Mouse (Mus musculus) bone marrow macrophage, adult 2 months (primary cell): ENCODE data around the gene Myl4. TPM values are rescaled to one million over a fixed set of nuclear protein-coding genes. Genes with fewer than 3 reads are reported as not detected.
A peak's percentile ranks its signal among the peaks of the same experiment; 100 is the strongest.

ENCODE experiments used
- H3K27ac ChIP-seq: 2 replicates; pipeline ENCODE4 v1.5.1; 2012; ENCODE audit warnings: low read depth, low read length; ENCODE audit not compliant: insufficient read depth
- H3K4me1 ChIP-seq: 2 replicates; pipeline ENCODE4 v1.6.1; 2012; ENCODE audit warnings: low read length; ENCODE audit not compliant: control insufficient read depth, insufficient read depth
- H3K4me3 ChIP-seq: 2 replicates; pipeline ENCODE4 v1.5.1; 2012; ENCODE audit warnings: mild to moderate bottlenecking, low read length, moderate library complexity; ENCODE audit not compliant: insufficient read depth
- CTCF ChIP-seq: IDR thresholded peaks from 2 replicates; pipeline ENCODE4 v1.5.1; 2012; ENCODE audit warnings: low read depth, mild to moderate bottlenecking, low read length, moderate library complexity
- POLR2A ChIP-seq: IDR thresholded peaks from 2 replicates; pipeline ENCODE4 v1.6.1; 2012; ENCODE audit warnings: mild to moderate bottlenecking, low read depth, low read length, borderline replicate concordance
- polyA plus RNA-seq: library from polyadenylated mRNA; stranded (reverse); fragments of >200 nt; gene quantifications from 2 replicates; pipeline ENCODE4 v1.2.4, GENCODE M21; 2012; ENCODE audit not compliant: missing spikeins, insufficient read depth, insufficient read length

Myl4 gene
- polyA plus RNA-seq, 1 experiment, result not detected

- H3K27ac ChIP-seq, result no peak overlapping the region
These were observed 3.0 kb upstream of the Myl4 start for GRCm38 (mm10) chr11:104547502-104547901.

GRCm38 (mm10) chr11:104549438-104550405 lies 741 bp upstream of the Myl4 start:
- peak overlapping the region; percentile 76 for H3K4me3 ChIP-seq
- H3K4me1 ChIP-seq, result peaks cover 23% of the 10 kb centered on the region
- no peak for TF ChIP-seq POLR2A
- no peak for TF ChIP-seq CTCF
- peak overlapping the region; percentile 57 for H3K27ac ChIP-seq

More at GRCm38 (mm10) chr11:104547502-104547901, 3.0 kb upstream of the Myl4 start:
- Histone ChIP-seq H3K4me3 (no peak overlapping the region), H3K4me1 (peaks cover 27% of the 10 kb centered on the region)
- no peak for TF ChIP-seq CTCF
- no peak for TF ChIP-seq POLR2A

GRCm38 (mm10) chr11:104558065-104558464 lies 7.6 kb downstream of the Myl4 start:
- peaks cover 12% of the 10 kb centered on the region for H3K4me1 ChIP-seq
- H3K4me3 ChIP-seq, result no peak overlapping the region
- H3K27ac ChIP-seq, result no peak overlapping the region
- TF ChIP-seq POLR2A (no peak), CTCF (no peak)

- TF ChIP-seq POLR2A, result no peak
- no peak for TF ChIP-seq CTCF
- H3K4me3 ChIP-seq, result no peak overlapping the region
- H3K27ac ChIP-seq, result no peak overlapping the region
- H3K4me1 ChIP-seq, result peaks cover 12% of the 10 kb centered on the region
These were observed 8.4 kb downstream of the Myl4 start for GRCm38 (mm10) chr11:104558651-104559403.

GRCm38 (mm10) chr11:104560971-104561370 lies 10.5 kb downstream of the Myl4 start:
- H3K4me3 ChIP-seq, result no peak overlapping the region
- H3K27ac ChIP-seq, result no peak overlapping the region
- peaks cover 20% of the 10 kb centered on the region for H3K4me1 ChIP-seq
- TF ChIP-seq POLR2A (no peak), CTCF (no peak)

GRCm38 (mm10) chr11:104563496-104563895 lies 13.0 kb downstream of the Myl4 start:
- no peak for TF ChIP-seq CTCF
- TF ChIP-seq POLR2A, result no peak
- Histone ChIP-seq H3K27ac (no peak overlapping the region), H3K4me1 (peaks cover 12% of the 10 kb centered on the region), H3K4me3 (no peak overlapping the region)

GRCm38 (mm10) chr11:104565172-104565571 lies 14.7 kb downstream of the Myl4 start:
- TF ChIP-seq CTCF (no peak), POLR2A (no peak)
- Histone ChIP-seq H3K4me3 (no peak overlapping the region), H3K4me1 (peaks cover 12% of the 10 kb centered on the region), H3K27ac (no peak overlapping the region)

- Histone ChIP-seq H3K4me3 (no peak overlapping the region), H3K27ac (no peak overlapping the region), H3K4me1 (peaks cover 12% of the 10 kb centered on the region)
- TF ChIP-seq POLR2A (no peak), CTCF (no peak)
These were observed 15.6 kb downstream of the Myl4 start for GRCm38 (mm10) chr11:104566097-104566496.

- no peak for TF ChIP-seq POLR2A
- TF ChIP-seq CTCF, result no peak
- Histone ChIP-seq H3K27ac (no peak overlapping the region), H3K4me1 (peaks cover 12% of the 10 kb centered on the region), H3K4me3 (no peak overlapping the region)
These were observed 16.3 kb downstream of the Myl4 start for GRCm38 (mm10) chr11:104566796-104567195.

GRCm38 (mm10) chr11:104567736-104568135 lies 17.3 kb downstream of the Myl4 start:
- TF ChIP-seq CTCF (no peak), POLR2A (no peak)
- peaks cover 12% of the 10 kb centered on the region for H3K4me1 ChIP-seq
- H3K27ac ChIP-seq, result no peak overlapping the region
- H3K4me3 ChIP-seq, result no peak overlapping the region
